Mouse (Mus musculus): ENCODE results near the gene Tmc4. TPM values are rescaled to one million over a fixed set of nuclear protein-coding genes. Genes with fewer than 3 reads are reported as not detected.

The Tmc4 gene
- polyA plus RNA-seq, 1 experiment = 39.8 TPM

DNA sequence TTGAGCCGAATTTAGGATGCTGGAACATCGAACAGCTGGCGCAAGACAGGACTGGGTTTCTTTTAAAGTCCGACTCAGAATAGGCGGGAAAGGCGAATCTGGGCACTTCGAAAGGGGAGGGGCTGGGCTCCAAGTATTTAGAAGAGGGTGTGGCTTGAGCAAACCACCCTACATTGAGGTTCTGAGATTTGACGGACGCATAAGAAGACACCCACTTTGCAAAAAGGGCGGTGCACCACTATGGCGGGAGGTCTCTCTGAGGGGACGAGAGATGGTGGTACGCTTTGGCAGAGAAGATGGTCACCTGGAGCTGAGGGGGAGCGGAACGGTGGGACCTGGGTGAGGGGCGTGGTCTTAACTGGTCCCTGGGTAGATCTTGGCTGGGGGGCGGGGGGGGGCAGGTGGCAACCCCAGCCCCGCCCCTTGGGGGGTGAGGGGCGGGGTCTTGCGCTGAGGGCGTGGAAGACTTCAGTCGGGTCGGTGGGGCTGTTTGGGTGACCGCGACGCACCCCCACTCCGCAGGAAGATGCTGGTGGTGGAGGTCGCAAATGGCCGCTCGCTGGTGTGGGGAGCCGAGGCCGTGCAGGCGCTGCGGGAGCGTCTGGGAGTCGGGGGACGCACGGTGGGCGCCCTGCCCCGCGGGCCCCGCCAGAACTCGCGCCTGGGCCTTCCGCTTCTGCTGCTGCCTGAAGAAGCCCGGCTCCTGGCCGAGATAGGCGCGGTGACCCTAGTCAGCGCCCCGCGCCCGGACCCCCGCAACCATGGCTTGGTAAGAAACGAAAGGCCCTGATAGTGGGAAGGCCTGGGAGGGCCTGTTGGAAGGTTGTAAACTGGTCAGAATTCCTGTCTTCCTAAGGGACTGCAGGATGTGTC lies 17.0 kb upstream of the Tmc4 start:
- Histone ChIP-seq H3K27ac (ENCODE audit: control insufficient read depth, insufficient read depth, low read depth, low read length, poor library complexity) (peak overlapping the region; percentile 85), H3K4me3 (replicated peaks; ENCODE audit: control insufficient read depth, low read depth, low read length) (peak overlapping the region; percentile 75), H3K4me1 (ENCODE audit: control insufficient read depth, insufficient read depth, low read length) (no peaks in the 10 kb centered on the region)
- 3% methylated on average over 55 of the region's 55 CpGs for WGBS
- peak; percentile 20; the same call in 1 of the 2 replicates for TF ChIP-seq POLR2A (IDR thresholded peaks at IDR 0.05; ENCODE audit: borderline replicate concordance, control insufficient read depth, low read depth, low read length)
- no peak for TF ChIP-seq CTCF (IDR thresholded peaks at IDR 0.05; ENCODE audit: control insufficient read depth, insufficient read depth, low read length)

DNA sequence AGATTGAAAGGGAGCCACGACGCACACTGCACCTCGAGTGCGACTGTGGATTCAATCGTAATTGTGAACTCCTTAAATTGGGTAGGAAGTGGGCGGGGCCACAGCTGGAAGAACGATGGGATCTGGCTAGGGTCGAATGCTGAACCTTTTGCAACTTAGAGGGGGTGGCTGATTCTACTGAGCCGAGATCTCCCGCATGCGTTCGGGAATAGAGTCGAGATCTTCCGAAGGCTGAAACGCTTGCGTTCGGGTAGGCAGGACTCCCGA lies 16.4 kb upstream of the Tmc4 start:
- Histone ChIP-seq H3K4me3 (replicated peaks; ENCODE audit: control insufficient read depth, low read depth, low read length) (peak overlapping the region; percentile 75), H3K4me1 (ENCODE audit: control insufficient read depth, insufficient read depth, low read length) (no peaks in the 10 kb centered on the region), H3K27ac (ENCODE audit: control insufficient read depth, insufficient read depth, low read depth, low read length, poor library complexity) (peak overlapping the region; percentile 85)
- under 1% methylated on average over 18 of the region's 18 CpGs for WGBS
- no peak for TF ChIP-seq POLR2A (IDR thresholded peaks at IDR 0.05; ENCODE audit: borderline replicate concordance, control insufficient read depth, low read depth, low read length)
- no peak for TF ChIP-seq CTCF (IDR thresholded peaks at IDR 0.05; ENCODE audit: control insufficient read depth, insufficient read depth, low read length)

DNA sequence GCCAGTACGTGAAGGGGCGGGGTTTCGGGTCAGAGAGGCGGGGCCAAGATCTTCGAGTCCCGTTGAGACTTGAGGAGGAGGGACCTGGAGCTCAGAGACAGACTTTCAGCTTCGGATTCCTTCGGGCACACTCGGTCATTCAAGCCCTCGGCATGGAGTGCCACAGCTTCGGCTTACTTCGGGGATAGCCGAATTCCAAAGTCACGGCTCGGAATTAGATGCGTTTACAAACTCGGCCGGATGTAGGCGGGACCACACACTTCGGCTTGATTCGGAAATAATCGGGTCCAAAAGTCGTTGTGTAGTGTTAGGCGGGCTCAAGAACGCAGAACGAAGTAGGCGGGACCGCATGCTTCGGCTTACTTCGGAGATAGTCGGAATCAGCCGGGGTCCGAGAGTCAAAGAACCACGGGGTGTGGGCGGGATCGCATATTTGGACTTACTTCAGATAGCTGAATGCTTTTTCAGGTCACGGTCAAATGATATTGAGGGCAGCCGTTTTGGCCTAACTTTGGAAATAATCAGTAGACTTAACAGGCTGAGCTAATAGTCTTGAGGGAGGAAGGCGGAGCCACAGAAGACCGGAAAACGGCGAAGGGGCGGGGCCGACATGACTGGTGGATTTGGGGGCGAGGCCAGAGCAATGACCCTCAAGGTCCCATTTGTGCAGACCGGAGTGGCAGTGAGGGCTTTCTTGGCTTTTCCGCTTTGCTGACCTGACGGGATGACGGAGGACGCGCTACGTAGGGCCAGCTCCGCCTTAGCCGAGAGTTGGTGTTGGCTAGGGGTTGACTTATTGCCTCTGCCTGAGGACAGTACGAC lies 15.8 kb upstream of the Tmc4 start, which contains the start of gene Mboat7:
TSS of gene Mboat7 (minus strand) at position 537 of the 822 bp plus-strand sequence.
- Histone ChIP-seq H3K4me3 (replicated peaks; ENCODE audit: control insufficient read depth, low read depth, low read length) (peak within 1 kb of the TSS; percentile 75), H3K4me1 (ENCODE audit: control insufficient read depth, insufficient read depth, low read length) (no peaks in the 10 kb centered on the region), H3K27ac (ENCODE audit: control insufficient read depth, insufficient read depth, low read depth, low read length, poor library complexity) (peak within 1 kb of the TSS; percentile 85)
- TF ChIP-seq POLR2A (IDR thresholded peaks at IDR 0.05; ENCODE audit: borderline replicate concordance, control insufficient read depth, low read depth, low read length) (peak; percentile 78), CTCF (IDR thresholded peaks at IDR 0.05; ENCODE audit: control insufficient read depth, insufficient read depth, low read length) (no peak)
- WGBS = under 1% methylated on average over 55 of the region's 55 CpGs

DNA sequence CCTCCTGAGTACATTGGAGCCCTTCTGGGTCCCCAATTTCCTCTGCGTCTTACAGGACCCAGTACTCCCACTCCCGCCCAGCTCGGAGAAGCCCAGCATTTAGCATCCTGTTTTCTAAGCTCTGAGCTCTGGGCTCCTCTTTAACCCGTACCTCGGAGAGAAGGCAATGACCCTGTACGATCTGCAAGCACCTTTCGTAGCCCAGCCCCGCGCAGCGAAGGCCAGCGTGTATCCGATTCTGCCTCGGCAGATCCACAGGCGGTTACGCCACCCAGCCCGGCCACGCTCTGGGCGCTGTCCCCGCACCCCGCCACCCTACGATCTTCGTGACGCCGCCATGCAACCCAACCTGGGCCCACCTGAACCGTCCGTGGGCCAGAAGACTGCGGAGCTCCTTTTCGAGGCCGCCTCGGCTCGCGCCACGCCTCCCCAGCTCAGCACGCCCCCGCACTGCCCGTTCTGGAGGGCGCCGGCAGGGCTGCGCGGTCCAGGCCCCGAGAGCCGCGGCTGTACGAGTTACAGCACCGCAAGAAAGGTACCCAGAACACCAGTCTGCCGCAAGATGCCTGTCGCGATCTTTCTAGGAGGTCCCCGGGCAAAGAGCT lies 15.1 kb upstream of the Tmc4 start, which contains the start of gene Tsen34:
TSS of gene Tsen34 (plus strand) at position 482 of the 605 bp plus-strand sequence.
- 0 out of 2 replicates have a peak, but pooled peaks have one; percentile 23 for TF ChIP-seq CTCF (IDR thresholded peaks at IDR 0.05; ENCODE audit: control insufficient read depth, insufficient read depth, low read length)
- peak; percentile 52; the same call in 1 of the 2 replicates for TF ChIP-seq POLR2A (IDR thresholded peaks at IDR 0.05; ENCODE audit: borderline replicate concordance, control insufficient read depth, low read depth, low read length)
- Histone ChIP-seq H3K4me3 (replicated peaks; ENCODE audit: control insufficient read depth, low read depth, low read length) (peak within 1 kb of the TSS; percentile 75), H3K4me1 (ENCODE audit: control insufficient read depth, insufficient read depth, low read length) (no peaks in the 10 kb centered on the region), H3K27ac (ENCODE audit: control insufficient read depth, insufficient read depth, low read depth, low read length, poor library complexity) (peak within 1 kb of the TSS; percentile 85)
- whole genome bisulfite sequencing = under 1% methylated on average over 49 of the region's 49 CpGs

DNA sequence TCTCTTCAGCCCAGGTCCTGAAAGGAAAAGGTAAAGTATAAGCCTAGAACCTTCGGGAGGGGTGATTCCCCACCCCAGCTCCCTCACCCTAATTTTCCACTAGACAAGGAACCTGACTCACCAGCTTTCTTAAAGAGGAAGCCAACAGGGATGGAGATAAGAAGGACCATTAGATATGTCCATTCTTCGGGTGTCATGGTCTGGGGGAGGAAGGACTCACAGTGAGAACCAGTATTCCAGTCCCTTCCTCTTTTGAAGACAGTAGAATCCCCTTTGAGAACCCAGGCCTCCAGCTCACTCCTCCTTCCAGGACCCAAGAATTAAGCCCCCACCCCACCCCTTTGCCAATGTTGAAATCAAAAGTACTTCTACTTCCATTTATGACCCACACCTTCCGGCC lies 14.6 kb upstream of the Tmc4 start:
- TF ChIP-seq POLR2A (IDR thresholded peaks at IDR 0.05; ENCODE audit: borderline replicate concordance, control insufficient read depth, low read depth, low read length) = no peak
- Histone ChIP-seq H3K4me1 (ENCODE audit: control insufficient read depth, insufficient read depth, low read length) (no peaks in the 10 kb centered on the region), H3K4me3 (replicated peaks; ENCODE audit: control insufficient read depth, low read depth, low read length) (peak overlapping the region; percentile 75), H3K27ac (ENCODE audit: control insufficient read depth, insufficient read depth, low read depth, low read length, poor library complexity) (peak overlapping the region; percentile 9; the same call in 1 of the 2 replicates)
- 8% methylated on average over 3 of the region's 3 CpGs for WGBS

DNA sequence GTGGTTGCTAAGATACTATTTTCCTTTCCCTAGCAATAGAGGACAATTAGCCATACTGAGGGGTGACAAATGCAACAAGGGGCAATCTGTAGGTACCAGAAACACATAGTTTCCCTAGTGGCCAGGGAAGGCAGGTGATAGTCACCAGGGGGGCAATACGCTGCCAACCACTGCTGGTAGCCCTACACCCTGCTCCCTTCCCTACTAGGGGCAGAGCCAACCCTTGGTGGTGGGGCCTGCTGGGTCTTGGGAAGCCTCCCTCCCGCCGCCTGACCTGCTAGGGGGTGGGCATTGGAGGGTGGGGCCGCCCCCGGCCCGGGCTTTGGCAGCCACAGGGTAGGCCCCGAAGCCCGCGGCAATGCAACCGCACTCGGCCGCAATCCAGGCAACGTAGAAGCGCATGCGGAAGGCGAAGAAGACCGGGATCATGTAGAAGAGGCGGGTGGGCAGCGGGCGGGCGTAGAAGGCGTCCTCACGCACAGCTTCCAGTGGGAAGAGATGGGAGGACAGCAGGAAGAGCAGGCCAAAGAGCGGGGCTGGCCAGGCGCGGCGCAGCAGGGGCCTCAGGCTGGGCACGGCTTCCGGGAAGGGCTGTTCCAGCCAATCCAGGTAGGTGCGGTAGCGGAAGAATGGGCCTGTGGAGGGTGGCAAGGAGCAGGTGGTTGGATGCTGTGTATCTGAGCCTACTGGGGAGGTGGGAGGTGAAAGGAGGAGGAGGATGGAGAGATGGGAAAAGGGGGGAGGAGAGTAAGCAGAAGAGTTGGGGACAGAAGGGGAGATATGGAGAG lies 8.2 kb upstream of the Tmc4 start:
- WGBS = 90% methylated on average over 31 of the region's 31 CpGs
- no peak for TF ChIP-seq POLR2A (IDR thresholded peaks at IDR 0.05; ENCODE audit: borderline replicate concordance, control insufficient read depth, low read depth, low read length)
- TF ChIP-seq CTCF (IDR thresholded peaks at IDR 0.05; ENCODE audit: control insufficient read depth, insufficient read depth, low read length) = no peak
- Histone ChIP-seq H3K27ac (ENCODE audit: control insufficient read depth, insufficient read depth, low read depth, low read length, poor library complexity) (no peak overlapping the region), H3K4me1 (ENCODE audit: control insufficient read depth, insufficient read depth, low read length) (no peaks in the 10 kb centered on the region), H3K4me3 (replicated peaks; ENCODE audit: control insufficient read depth, low read depth, low read length) (no peak overlapping the region)

DNA sequence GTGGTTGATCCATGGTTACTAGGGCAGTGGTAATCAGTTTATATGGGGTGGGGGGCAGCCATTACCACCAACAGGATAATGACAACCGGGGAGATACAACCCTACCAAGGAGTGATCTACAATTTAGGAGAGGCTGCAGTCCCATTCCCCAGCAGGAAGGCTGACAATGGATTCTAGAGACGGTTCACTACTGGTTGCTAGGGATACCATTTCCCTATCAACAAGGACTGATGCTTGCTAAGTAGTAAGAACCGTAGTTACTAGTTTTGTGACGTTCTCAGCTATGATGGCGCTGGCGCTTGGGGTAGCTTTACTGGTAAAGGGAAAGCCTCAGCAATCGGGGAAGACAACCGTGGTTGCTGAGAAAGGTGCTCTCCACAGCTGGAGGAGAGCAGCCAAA lies 7.3 kb upstream of the Tmc4 start:
- 89% methylated on average over 8 of the region's 8 CpGs for WGBS
- TF ChIP-seq POLR2A (IDR thresholded peaks at IDR 0.05; ENCODE audit: borderline replicate concordance, control insufficient read depth, low read depth, low read length) = no peak
- TF ChIP-seq CTCF (IDR thresholded peaks at IDR 0.05; ENCODE audit: control insufficient read depth, insufficient read depth, low read length) = no peak
- H3K27ac ChIP-seq (ENCODE audit: control insufficient read depth, insufficient read depth, low read depth, low read length, poor library complexity) = no peak overlapping the region
- H3K4me3 ChIP-seq (replicated peaks; ENCODE audit: control insufficient read depth, low read depth, low read length) = no peak overlapping the region
- no peaks in the 10 kb centered on the region for H3K4me1 ChIP-seq (ENCODE audit: control insufficient read depth, insufficient read depth, low read length)

Data from bone marrow, adult 2 months (tissue).